Mouse (Mus musculus): Measurements from ENCODE around the gene Sec13. TPM values are rescaled to one million over a fixed set of nuclear protein-coding genes. Genes with fewer than 3 reads are reported as not detected.

Sec13 gene
- total and polyA plus RNA-seq, 2 experiments from 2014 or later: 141 to 175 TPM

DNA sequence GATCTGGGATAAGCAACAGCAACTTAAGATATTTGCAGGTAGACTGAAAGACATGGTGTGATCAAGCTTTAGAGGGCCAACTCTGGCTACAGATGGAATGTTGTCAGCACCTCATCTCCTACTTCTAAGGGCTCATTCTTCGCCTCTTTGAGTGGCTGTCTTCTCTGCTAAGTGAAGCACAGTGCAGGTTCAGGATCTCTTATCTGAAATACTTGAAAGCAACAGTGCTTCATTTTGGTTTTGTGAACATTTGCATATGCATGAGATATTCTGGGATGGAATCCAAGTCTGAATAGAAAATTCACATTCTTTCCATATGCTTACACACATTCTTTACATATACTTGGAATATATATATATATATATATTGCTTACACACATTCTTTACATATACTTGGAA lies 1.8 kb upstream of the Sec13 start:
- Histone ChIP-seq H3K9me3 (replicated peaks; ENCODE audit: control insufficient read depth, low read length) (no peaks in the 10 kb centered on the region), H3K9ac (replicated peaks; ENCODE audit: low read depth, low read length) (no peak overlapping the region), H3K27ac (ENCODE audit: low read depth) (no peak overlapping the region), H3K27me3 (ENCODE audit: control insufficient read depth, insufficient read depth, low read length) (0 out of 2 replicates have a peak, but pooled peaks cover 2% of the 10 kb centered on the region), H3K4me2 (ENCODE audit: low read depth, low read length) (no peak overlapping the region), H3K36me3 (replicated peaks; ENCODE audit: control insufficient read depth, insufficient read depth, low read length) (peaks cover 12% of the 10 kb centered on the region), H3K4me1 (ENCODE audit: control insufficient read depth, insufficient read depth) (peaks cover 5% of the 10 kb centered on the region), H3K4me3 (ENCODE audit: low read depth, low read length) (no peak overlapping the region)
- TF ChIP-seq EP300 (IDR thresholded peaks at IDR 0.05; ENCODE audit: low read depth) (no peak), CTCF (IDR thresholded peaks at IDR 0.05; ENCODE audit: low read depth) (no peak)
- WGBS: 33% methylated on average over 1 of the region's 1 CpGs
- no peak for ATAC-seq (ENCODE audit: insufficient read depth, low read depth)
- no peak for DNase-seq (ENCODE audit: low spot score)

- H3K27me3 ChIP-seq (ENCODE audit: control insufficient read depth, insufficient read depth, low read length): no peaks in the 10 kb centered on the region
- no peak overlapping the region for H3K27ac ChIP-seq (ENCODE audit: low read depth)
- peaks cover 19% of the 10 kb centered on the region for H3K36me3 ChIP-seq (replicated peaks; ENCODE audit: control insufficient read depth, insufficient read depth, low read length)
- no peak overlapping the region for H3K9ac ChIP-seq (replicated peaks; ENCODE audit: low read depth, low read length)
- no peak for ATAC-seq (ENCODE audit: insufficient read depth, low read depth)
- WGBS: 63% methylated on average over 2 of the region's 2 CpGs
- DNase-seq (ENCODE audit: low spot score): no peak
- H3K4me3 ChIP-seq (ENCODE audit: low read depth, low read length): no peak overlapping the region
- H3K4me1 ChIP-seq (ENCODE audit: control insufficient read depth, insufficient read depth): peaks cover 5% of the 10 kb centered on the region
- TF ChIP-seq CTCF (IDR thresholded peaks at IDR 0.05; ENCODE audit: low read depth): no peak
- TF ChIP-seq EP300 (IDR thresholded peaks at IDR 0.05; ENCODE audit: low read depth): no peak
- H3K9me3 ChIP-seq (replicated peaks; ENCODE audit: control insufficient read depth, low read length): no peaks in the 10 kb centered on the region
- no peak overlapping the region for H3K4me2 ChIP-seq (ENCODE audit: low read depth, low read length)
These were observed 882 bp upstream of the Sec13 start for GRCm38 (mm10) chr6:113741425-113741824.

DNA sequence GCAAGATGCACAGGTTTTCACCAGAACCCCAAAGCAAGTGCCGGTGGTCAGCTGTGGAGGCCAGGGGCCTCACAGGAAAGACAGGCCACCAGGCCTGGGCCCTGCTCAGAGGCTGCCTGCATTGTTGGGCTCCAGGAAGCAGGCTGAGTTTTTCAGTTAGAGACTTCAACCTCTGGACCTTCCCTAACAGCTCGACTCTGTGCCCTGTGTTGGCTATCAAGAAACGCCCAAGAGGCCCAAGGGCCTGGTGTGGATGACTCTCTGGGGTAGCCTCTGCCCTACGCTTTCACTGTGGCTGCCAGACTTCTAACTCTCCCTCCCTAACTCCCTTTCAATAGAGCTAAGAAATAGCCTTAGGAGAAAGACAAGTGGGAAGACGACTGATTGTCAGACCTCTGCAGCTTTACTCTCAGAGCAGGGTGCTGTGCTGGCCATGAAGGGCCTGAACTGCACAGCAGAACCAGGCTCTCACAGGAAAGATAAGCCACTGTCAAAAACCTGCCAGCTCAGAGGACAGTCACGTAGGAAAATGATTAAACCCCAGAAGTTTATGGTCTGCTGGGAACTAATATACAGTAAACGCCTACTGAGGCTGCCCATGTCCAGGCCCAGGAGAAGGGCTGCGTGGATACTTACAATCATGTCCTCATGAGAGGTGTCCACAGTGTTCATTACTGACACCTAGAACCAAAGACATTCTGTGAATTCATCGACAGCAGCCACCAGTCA lies 3.1 kb downstream of the Sec13 start:
- TF ChIP-seq CTCF (IDR thresholded peaks at IDR 0.05; ENCODE audit: low read depth) (no peak), EP300 (IDR thresholded peaks at IDR 0.05; ENCODE audit: low read depth) (no peak)
- peaks cover 55% of the 10 kb centered on the region for H3K36me3 ChIP-seq (replicated peaks; ENCODE audit: control insufficient read depth, insufficient read depth, low read length)
- peaks cover 5% of the 10 kb centered on the region for H3K4me1 ChIP-seq (ENCODE audit: control insufficient read depth, insufficient read depth)
- no peak overlapping the region for H3K4me2 ChIP-seq (ENCODE audit: low read depth, low read length)
- no peak for ATAC-seq (ENCODE audit: insufficient read depth, low read depth)
- no peaks in the 10 kb centered on the region for H3K9me3 ChIP-seq (replicated peaks; ENCODE audit: control insufficient read depth, low read length)
- H3K4me3 ChIP-seq (ENCODE audit: low read depth, low read length): no peak overlapping the region
- no peak for DNase-seq (ENCODE audit: low spot score)
- no peak overlapping the region for H3K27ac ChIP-seq (ENCODE audit: low read depth)
- no peak overlapping the region for H3K9ac ChIP-seq (replicated peaks; ENCODE audit: low read depth, low read length)
- WGBS: 77% methylated on average over 9 of the region's 9 CpGs
- no peaks in the 10 kb centered on the region for H3K27me3 ChIP-seq (ENCODE audit: control insufficient read depth, insufficient read depth, low read length)

DNA sequence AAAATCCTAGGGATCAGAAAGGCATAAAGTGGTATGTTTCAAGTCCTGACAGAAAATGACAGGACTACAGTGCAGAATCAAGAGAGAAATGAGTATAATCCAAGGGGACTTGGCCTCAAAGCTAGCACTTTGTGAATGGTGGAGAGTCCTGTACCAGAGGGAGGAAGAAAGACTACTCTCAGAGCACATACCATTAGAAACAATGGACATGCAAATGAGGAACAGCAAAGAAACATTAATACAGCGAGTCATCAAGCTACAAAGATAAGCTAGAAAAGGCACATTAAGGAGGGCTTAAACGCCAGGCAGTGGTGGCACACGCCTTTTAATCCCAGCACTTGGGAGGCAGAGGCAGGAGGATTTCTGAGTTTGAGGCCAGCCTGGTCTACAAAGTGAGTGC lies 9.2 kb downstream of the Sec13 start:
- H3K9me3 ChIP-seq (replicated peaks; ENCODE audit: control insufficient read depth, low read length): no peaks in the 10 kb centered on the region
- no peaks in the 10 kb centered on the region for H3K27me3 ChIP-seq (ENCODE audit: control insufficient read depth, insufficient read depth, low read length)
- DNase-seq (ENCODE audit: low spot score) (no peak), ATAC-seq (ENCODE audit: insufficient read depth, low read depth) (no peak)
- 86% methylated on average over 3 of the region's 3 CpGs for WGBS
- no peak overlapping the region for H3K27ac ChIP-seq (ENCODE audit: low read depth)
- H3K4me1 ChIP-seq (ENCODE audit: control insufficient read depth, insufficient read depth): no peaks in the 10 kb centered on the region
- TF ChIP-seq CTCF (IDR thresholded peaks at IDR 0.05; ENCODE audit: low read depth) (no peak), EP300 (IDR thresholded peaks at IDR 0.05; ENCODE audit: low read depth) (no peak)
- H3K4me3 ChIP-seq (ENCODE audit: low read depth, low read length): no peak overlapping the region
- no peak overlapping the region for H3K4me2 ChIP-seq (ENCODE audit: low read depth, low read length)
- peaks cover 93% of the 10 kb centered on the region for H3K36me3 ChIP-seq (replicated peaks; ENCODE audit: control insufficient read depth, insufficient read depth, low read length)
- no peak overlapping the region for H3K9ac ChIP-seq (replicated peaks; ENCODE audit: low read depth, low read length)

DNA sequence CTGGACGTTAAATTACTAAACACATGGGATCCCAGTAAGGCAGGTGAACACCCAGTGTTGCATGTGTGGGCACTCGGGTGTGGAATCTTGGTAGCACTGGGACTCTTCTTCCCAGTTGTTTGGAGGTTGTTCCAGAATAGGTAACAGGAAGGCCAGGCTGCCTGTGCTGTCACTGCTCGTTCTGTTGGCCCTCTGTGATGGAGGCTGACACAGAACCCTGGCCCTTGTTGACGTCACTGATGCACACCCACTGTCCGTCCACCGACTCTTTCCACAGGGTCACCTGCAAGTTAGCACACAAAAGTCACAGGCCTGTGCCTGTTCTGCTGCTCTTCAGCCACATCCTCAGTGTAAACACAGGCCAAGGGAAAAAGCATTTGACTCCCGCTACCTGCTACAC lies 12.4 kb downstream of the Sec13 start:
- Histone ChIP-seq H3K27me3 (ENCODE audit: control insufficient read depth, insufficient read depth, low read length) (no peaks in the 10 kb centered on the region), H3K27ac (ENCODE audit: low read depth) (no peak overlapping the region), H3K9ac (replicated peaks; ENCODE audit: low read depth, low read length) (no peak overlapping the region), H3K4me1 (ENCODE audit: control insufficient read depth, insufficient read depth) (no peaks in the 10 kb centered on the region), H3K4me2 (ENCODE audit: low read depth, low read length) (no peak overlapping the region), H3K36me3 (replicated peaks; ENCODE audit: control insufficient read depth, insufficient read depth, low read length) (peaks cover 91% of the 10 kb centered on the region), H3K9me3 (replicated peaks; ENCODE audit: control insufficient read depth, low read length) (no peaks in the 10 kb centered on the region), H3K4me3 (ENCODE audit: low read depth, low read length) (no peak overlapping the region)
- ATAC-seq (ENCODE audit: insufficient read depth, low read depth) (no peak), DNase-seq (ENCODE audit: low spot score) (no peak)
- TF ChIP-seq CTCF (IDR thresholded peaks at IDR 0.05; ENCODE audit: low read depth) (no peak), EP300 (IDR thresholded peaks at IDR 0.05; ENCODE audit: low read depth) (no peak)
- 88% methylated on average over 7 of the region's 7 CpGs for WGBS

- Histone ChIP-seq H3K36me3 (replicated peaks; ENCODE audit: control insufficient read depth, insufficient read depth, low read length) (peaks cover 86% of the 10 kb centered on the region), H3K9ac (replicated peaks; ENCODE audit: low read depth, low read length) (no peak overlapping the region), H3K27me3 (ENCODE audit: control insufficient read depth, insufficient read depth, low read length) (no peaks in the 10 kb centered on the region), H3K4me3 (ENCODE audit: low read depth, low read length) (no peak overlapping the region), H3K27ac (ENCODE audit: low read depth) (no peak overlapping the region), H3K9me3 (replicated peaks; ENCODE audit: control insufficient read depth, low read length) (no peaks in the 10 kb centered on the region), H3K4me2 (ENCODE audit: low read depth, low read length) (no peak overlapping the region), H3K4me1 (ENCODE audit: control insufficient read depth, insufficient read depth) (no peaks in the 10 kb centered on the region)
- TF ChIP-seq EP300 (IDR thresholded peaks at IDR 0.05; ENCODE audit: low read depth): no peak
- no peak for TF ChIP-seq CTCF (IDR thresholded peaks at IDR 0.05; ENCODE audit: low read depth)
- DNase-seq (ENCODE audit: low spot score): no peak
- WGBS: 73% methylated on average over 4 of the region's 4 CpGs
- ATAC-seq (ENCODE audit: insufficient read depth, low read depth): no peak
These were observed 19.5 kb downstream of the Sec13 start for GRCm38 (mm10) chr6:113721061-113721460.
